In genomic region chr5:122212125-122212524, GRCm38 (mm10) we compare ENCODE assay signal across 21 mouse cellular contexts. TPM values are rescaled to one million over a fixed set of nuclear protein-coding genes. Genes with fewer than 3 reads are reported as not detected.
DNase-seq lines count a peak whose midpoint lies in the region; ATAC-seq and TF ChIP-seq lines count a peak whose summit lies in the region.
"Had no signal": no experiment of that assay in that cellular context is flagged by ENCODE, and none has a peak within 500 bp of the region (broad histone marks: within the 10 kb centered on the region; RNA-seq: fewer than 3 reads in every experiment).

No protein-coding gene starts in this region.

- H3K4me1 ChIP-seq in heart, embryonic 10.5 days, result peaks cover 17% of the 10 kb centered on the region
- H3K4me1 ChIP-seq in spleen, adult 2 months (ENCODE audit: control insufficient read depth, insufficient read depth, insufficient read length), result peaks cover 21% of the 10 kb centered on the region
- peaks cover 5% of the 10 kb centered on the region for H3K4me1 ChIP-seq in forebrain, embryonic 15.5 days
- H3K4me1 ChIP-seq in hindbrain, embryonic 10.5 days (replicated peaks), result peaks cover 24% of the 10 kb centered on the region
- H3K4me1 ChIP-seq in hindbrain, embryonic 14.5 days (replicated peaks; ENCODE audit: control insufficient read depth, insufficient read depth, low read length), result peaks cover 9% of the 10 kb centered on the region

- no peak for TF ChIP-seq CTCF in spleen, adult 2 months (IDR thresholded peaks at IDR 0.05; ENCODE audit: extremely low read depth, insufficient read depth, insufficient read length, insufficient replicate concordance)

- H3K36me3 ChIP-seq in heart, embryonic 10.5 days, result no peaks in the 10 kb centered on the region
- H3K36me3 ChIP-seq in spleen, adult 2 months (ENCODE audit: control insufficient read depth, insufficient read depth, low read length), result peaks cover 13% of the 10 kb centered on the region
- H3K36me3 ChIP-seq in forebrain, embryonic 15.5 days, result no peaks in the 10 kb centered on the region
- H3K36me3 ChIP-seq in hindbrain, embryonic 10.5 days, result 0 out of 2 replicates have a peak, but pooled peaks cover 11% of the 10 kb centered on the region
- H3K36me3 ChIP-seq in hindbrain, embryonic 14.5 days (replicated peaks; ENCODE audit: control insufficient read depth, insufficient read depth), result no peaks in the 10 kb centered on the region
- H3K36me3 ChIP-seq: embryonic facial prominence, embryonic 12.5 days; heart, embryonic 15.5 days; hindbrain, embryonic 15.5 days had no signal

- no peak overlapping the region for H3K4me2 ChIP-seq in forebrain, embryonic 15.5 days (replicated peaks)
- H3K4me2 ChIP-seq in hindbrain, embryonic 14.5 days (replicated peaks), result no peak overlapping the region
- H3K4me2 ChIP-seq: embryonic facial prominence, embryonic 12.5 days; heart, embryonic 11.5 days; heart, embryonic 15.5 days; hindbrain, embryonic 15.5 days had no signal

- H3K4me3 ChIP-seq in heart, embryonic 10.5 days, result no peak overlapping the region
- peak overlapping the region; percentile 66 for H3K4me3 ChIP-seq in spleen, adult 2 months (ENCODE audit: extremely low read depth, insufficient read depth, insufficient read length)
- no peak overlapping the region for H3K4me3 ChIP-seq in forebrain, embryonic 15.5 days
- no peak overlapping the region for H3K4me3 ChIP-seq in hindbrain, embryonic 10.5 days
- H3K4me3 ChIP-seq in hindbrain, embryonic 14.5 days (replicated peaks; ENCODE audit: low read length), result no peak overlapping the region
- H3K4me3 ChIP-seq: embryonic facial prominence, embryonic 12.5 days; heart, embryonic 15.5 days; hindbrain, embryonic 15.5 days had no signal

- peak; percentile 80 for DNase-seq in heart, adult 11 months
- DNase-seq in heart, embryonic 10.5 days (ENCODE audit: low spot score), result no peak
- DNase-seq in spleen, adult 2 months (ENCODE audit: low read depth in 1 of 2, low spot score in 2 of 2), result no peak
- DNase-seq in spleen, adult 12 weeks (ENCODE audit: low spot score), result no peak
- no peak for DNase-seq in hindbrain, embryonic 10.5 days (ENCODE audit: low spot score)
- DNase-seq in hindbrain, embryonic 14.5 days (ENCODE audit: low spot score), result no peak
- DNase-seq: adrenal gland, adult 2 months; adrenal gland, postnatal 25 days; cerebellum, adult 2 months; cerebellum, postnatal 14 days; embryo, embryonic 11 days; forebrain, postnatal 0 days; gastrocnemius, postnatal 25 days; heart, adult 18-20 months; heart, postnatal 14 days had no signal

- 78% methylated on average over 8 of the region's 8 CpGs for WGBS in heart, embryonic 10.5 days
- 58% methylated on average over 8 of the region's 8 CpGs for WGBS in spleen, adult 2 months
- 92% methylated on average over 8 of the region's 8 CpGs for WGBS in forebrain, embryonic 15.5 days
- 88% methylated on average over 8 of the region's 8 CpGs for WGBS in hindbrain, embryonic 10.5 days
- 81% methylated on average over 8 of the region's 8 CpGs for WGBS in hindbrain, embryonic 14.5 days

- peaks cover 14% of the 10 kb centered on the region for H3K27me3 ChIP-seq in heart, embryonic 10.5 days (ENCODE audit: insufficient read depth, poor library complexity, severe bottlenecking)
- H3K27me3 ChIP-seq in spleen, adult 2 months (ENCODE audit: control insufficient read depth, insufficient read depth, low read length), result no peaks in the 10 kb centered on the region
- H3K27me3 ChIP-seq in forebrain, embryonic 15.5 days, result no peaks in the 10 kb centered on the region
- no peaks in the 10 kb centered on the region for H3K27me3 ChIP-seq in hindbrain, embryonic 10.5 days (ENCODE audit: insufficient read depth, poor library complexity, severe bottlenecking)
- H3K27me3 ChIP-seq in hindbrain, embryonic 14.5 days (ENCODE audit: control insufficient read depth, insufficient read depth, low read length), result no peaks in the 10 kb centered on the region
- H3K27me3 ChIP-seq: embryonic facial prominence, embryonic 12.5 days; heart, embryonic 15.5 days; hindbrain, embryonic 15.5 days had no signal

- no peak for TF ChIP-seq POLR2A in spleen, adult 2 months (IDR thresholded peaks at IDR 0.05; ENCODE audit: low read depth, low read length)

- peak; percentile 33 for ATAC-seq in megakaryocyte, adult 5-6 weeks (ENCODE audit: poor library complexity, severe bottlenecking)
- ATAC-seq in forebrain, embryonic 15.5 days (replicated peaks), result no peak
- no peak for ATAC-seq in hindbrain, embryonic 14.5 days (ENCODE audit: low FRiP score)
- ATAC-seq: forebrain, postnatal 0 days had no signal

- no peak overlapping the region for H3K27ac ChIP-seq in heart, embryonic 10.5 days
- peak overlapping the region; percentile 95 for H3K27ac ChIP-seq in spleen, adult 2 months (ENCODE audit: insufficient read depth, low read length)
- H3K27ac ChIP-seq in forebrain, embryonic 15.5 days (replicated peaks), result no peak overlapping the region
- no peak overlapping the region for H3K27ac ChIP-seq in hindbrain, embryonic 10.5 days
- H3K27ac ChIP-seq in hindbrain, embryonic 14.5 days, result no peak overlapping the region
- H3K27ac ChIP-seq: embryonic facial prominence, embryonic 12.5 days; heart, embryonic 15.5 days; hindbrain, embryonic 15.5 days had no signal

- H3K9me3 ChIP-seq in heart, embryonic 10.5 days, result no peaks in the 10 kb centered on the region
- H3K9me3 ChIP-seq in forebrain, embryonic 15.5 days, result no peaks in the 10 kb centered on the region
- no peaks in the 10 kb centered on the region for H3K9me3 ChIP-seq in hindbrain, embryonic 10.5 days
- no peaks in the 10 kb centered on the region for H3K9me3 ChIP-seq in hindbrain, embryonic 14.5 days (ENCODE audit: control insufficient read depth, low read length)
- H3K9me3 ChIP-seq: embryonic facial prominence, embryonic 12.5 days; heart, embryonic 15.5 days; hindbrain, embryonic 15.5 days had no signal

- H3K9ac ChIP-seq in forebrain, embryonic 15.5 days (replicated peaks), result no peak overlapping the region
- no peak overlapping the region for H3K9ac ChIP-seq in hindbrain, embryonic 14.5 days
- H3K9ac ChIP-seq: embryonic facial prominence, embryonic 12.5 days; forebrain, postnatal 0 days; heart, embryonic 15.5 days; hindbrain, embryonic 15.5 days had no signal

RNA-seq across cellular contexts. Expression of gene Hvcn1, which starts 5.5 kb away (rescaled TPM):
- polyA plus RNA-seq in heart, embryonic 10.5 days (2016; fragmentation: Nextera tagmentation; extraction: Ambion mirVana), result 2.7 and 6.7 TPM in 2 replicates
- polyA plus RNA-seq in spleen, adult 2 months (2012; rRNA removed), result 174 and 200 TPM in 2 replicates
- 44.4 and 45.1 TPM in 2 replicates for total RNA-seq in megakaryocyte, adult 5-6 weeks (2015)
- total RNA-seq in megakaryocyte, adult 5-6 weeks (2017), result 51.2 and 59.3 TPM in 2 replicates
- polyA plus RNA-seq in forebrain, embryonic 15.5 days (2015; fragmentation: Nextera tagmentation; extraction: Ambion mirVana), result 1.4 and 1.6 TPM in 2 replicates
- polyA plus RNA-seq in hindbrain, embryonic 10.5 days (2016; fragmentation: Nextera tagmentation; extraction: Ambion mirVana), result 9.6 and 11.9 TPM in 2 replicates
- 1.2 and 1.5 TPM in 2 replicates for polyA plus RNA-seq in hindbrain, embryonic 14.5 days (2014; fragmentation: Nextera tagmentation; extraction: Ambion mirVana)

RNA-seq across cellular contexts. Expression of gene Tctn1, which starts 52.1 kb away (rescaled TPM):
- polyA plus RNA-seq in heart, embryonic 10.5 days (2016; fragmentation: Nextera tagmentation; extraction: Ambion mirVana), result 2.4 and 3.1 TPM in 2 replicates
- polyA plus RNA-seq in spleen, adult 2 months (2012; rRNA removed), result 22.1 and 25.3 TPM in 2 replicates
- 3.2 and 4.3 TPM in 2 replicates for total RNA-seq in megakaryocyte, adult 5-6 weeks (2015)
- 3.5 and 6.5 TPM in 2 replicates for total RNA-seq in megakaryocyte, adult 5-6 weeks (2017)
- polyA plus RNA-seq in forebrain, embryonic 15.5 days (2015; fragmentation: Nextera tagmentation; extraction: Ambion mirVana), result 4.2 and 4.5 TPM in 2 replicates
- polyA plus RNA-seq in hindbrain, embryonic 10.5 days (2016; fragmentation: Nextera tagmentation; extraction: Ambion mirVana), result 5.2 and 6.0 TPM in 2 replicates
- polyA plus RNA-seq in hindbrain, embryonic 14.5 days (2014; fragmentation: Nextera tagmentation; extraction: Ambion mirVana), result 4.4 and 6.5 TPM in 2 replicates

RNA-seq across cellular contexts. Expression of gene Ppp1cc, which starts 54.0 kb away (rescaled TPM):
- polyA plus RNA-seq in heart, embryonic 10.5 days (2016; fragmentation: Nextera tagmentation; extraction: Ambion mirVana), result 243 and 295 TPM in 2 replicates
- polyA plus RNA-seq in spleen, adult 2 months (2012; rRNA removed), result 73.9 and 90.0 TPM in 2 replicates
- 354 and 364 TPM in 2 replicates for total RNA-seq in megakaryocyte, adult 5-6 weeks (2015)
- 189 and 193 TPM in 2 replicates for total RNA-seq in megakaryocyte, adult 5-6 weeks (2017)
- polyA plus RNA-seq in forebrain, embryonic 15.5 days (2015; fragmentation: Nextera tagmentation; extraction: Ambion mirVana), result 273 and 275 TPM in 2 replicates
- 311 and 319 TPM in 2 replicates for polyA plus RNA-seq in hindbrain, embryonic 10.5 days (2016; fragmentation: Nextera tagmentation; extraction: Ambion mirVana)
- 200 and 229 TPM in 2 replicates for polyA plus RNA-seq in hindbrain, embryonic 14.5 days (2014; fragmentation: Nextera tagmentation; extraction: Ambion mirVana)

Comparison
In these comparisons a context has a peak if more than half of its experiments do, and no peak if none do; other contexts are left out.
1. RNA of gene Hvcn1, which starts 5.5 kb away (polyA plus RNA-seq): 174 to 200 TPM in spleen, adult 2 months; 9.6 to 11.9 TPM in hindbrain, embryonic 10.5 days, 2.7 to 6.7 TPM in heart, embryonic 10.5 days, 1.4 to 1.6 TPM in forebrain, embryonic 15.5 days and 1.2 to 1.5 TPM in hindbrain, embryonic 14.5 days; every median in the first group is over 10 times any median in the second.